Mouse (Mus musculus) lung, adult 2 months (tissue): ENCODE data around the gene Tbc1d2.

ENCODE experiments used
- CTCF ChIP-seq: fragments of 200-500 bp; IDR thresholded peaks from 2 replicates; pipeline ENCODE4 v1.5.1; 2011; ENCODE audit warnings: mild to moderate bottlenecking, low read length, control low read depth; ENCODE audit not compliant: insufficient read depth
- POLR2A ChIP-seq: fragments of 200-500 bp; IDR thresholded peaks from 2 replicates; pipeline ENCODE4 v1.6.1; 2011; ENCODE audit warnings: low read depth, mild to moderate bottlenecking, control low read depth, low read length, borderline replicate concordance; ENCODE audit errors: extremely low read depth

- TF ChIP-seq POLR2A (no peak), CTCF (no peak)
Observed at GRCm38 (mm10) chr4:46676646-46677045, 26.6 kb upstream of the Tbc1d2 start.
